Mouse (Mus musculus): Measurements from ENCODE around the gene Xkr7. TPM values are rescaled to one million over a fixed set of nuclear protein-coding genes. Genes with fewer than 3 reads are reported as not detected.

The Xkr7 gene
- total RNA-seq, 2 experiments from 2014 or later: not detected

DNA sequence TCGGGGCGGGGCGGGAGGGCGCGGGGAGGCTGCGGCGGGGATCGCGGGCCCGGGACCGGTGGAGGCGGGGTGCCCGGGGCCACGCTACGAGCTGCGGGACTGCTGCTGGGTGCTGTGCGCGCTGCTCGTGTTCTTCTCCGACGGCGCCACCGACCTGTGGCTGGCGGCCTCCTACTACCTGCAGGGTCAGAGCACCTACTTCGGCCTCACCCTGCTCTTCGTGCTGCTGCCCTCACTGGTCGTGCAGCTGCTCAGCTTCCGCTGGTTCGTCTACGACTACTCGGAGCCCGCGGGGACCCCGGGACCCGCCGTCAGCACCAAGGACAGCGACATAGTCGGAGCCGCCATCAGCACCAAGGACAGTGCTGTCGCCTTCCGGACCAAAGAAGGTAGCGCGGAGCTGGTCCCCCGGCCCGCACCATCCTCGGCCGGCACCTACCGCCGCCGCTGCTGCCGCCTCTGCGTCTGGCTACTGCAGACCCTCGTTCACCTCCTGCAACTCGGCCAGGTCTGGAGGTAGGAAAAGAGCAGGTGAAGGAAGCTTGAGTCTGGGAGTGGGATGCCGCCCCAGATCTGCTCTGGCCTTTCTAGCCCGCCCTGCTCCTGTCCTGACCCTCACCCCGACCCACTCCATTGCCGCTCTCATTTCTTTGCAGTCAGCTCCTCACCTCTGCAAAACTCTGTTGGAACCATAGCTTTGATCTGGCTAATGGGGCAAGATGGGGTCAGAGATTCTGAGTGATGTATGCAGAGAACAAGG, 611 bp downstream of the Xkr7 start:
- ATAC-seq (replicated peaks; ENCODE audit: poor library complexity): peak; percentile 100

GRCm38 (mm10) chr2:153032973-153033372, 1.3 kb downstream of the Xkr7 start:
- no peak for ATAC-seq (replicated peaks; ENCODE audit: poor library complexity)

- no peak for ATAC-seq (replicated peaks; ENCODE audit: poor library complexity)
Observed at GRCm38 (mm10) chr2:153033545-153034230, 2.0 kb downstream of the Xkr7 start.

GRCm38 (mm10) chr2:153036690-153037089, 5.0 kb downstream of the Xkr7 start:
- ATAC-seq (replicated peaks; ENCODE audit: poor library complexity): no peak

DNA sequence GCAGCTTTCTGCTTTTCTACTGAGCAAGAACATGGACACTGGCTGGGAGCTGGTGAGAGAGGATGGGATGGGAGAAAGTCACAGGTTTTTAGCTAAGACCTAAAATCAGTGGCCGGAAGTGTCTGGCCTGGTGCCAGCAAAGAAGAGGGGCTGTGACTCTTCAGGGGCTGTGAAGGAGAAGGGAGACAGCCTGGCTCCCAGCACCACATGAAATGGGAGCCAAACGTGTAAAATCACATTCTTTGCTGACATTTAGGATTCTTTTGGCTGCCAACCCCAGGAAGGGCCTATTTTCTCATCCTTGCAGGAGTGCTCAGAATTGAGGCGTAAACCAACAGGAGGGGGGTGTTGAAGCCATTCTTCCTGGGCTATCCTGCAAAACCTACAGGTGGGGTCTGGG, 12.2 kb downstream of the Xkr7 start:
- no peak for ATAC-seq (replicated peaks; ENCODE audit: poor library complexity)

GRCm38 (mm10) chr2:153045884-153046299, 14.2 kb downstream of the Xkr7 start:
- peak; percentile 18; the same call in 1 of the 2 replicates for ATAC-seq (replicated peaks; ENCODE audit: poor library complexity)

DNA sequence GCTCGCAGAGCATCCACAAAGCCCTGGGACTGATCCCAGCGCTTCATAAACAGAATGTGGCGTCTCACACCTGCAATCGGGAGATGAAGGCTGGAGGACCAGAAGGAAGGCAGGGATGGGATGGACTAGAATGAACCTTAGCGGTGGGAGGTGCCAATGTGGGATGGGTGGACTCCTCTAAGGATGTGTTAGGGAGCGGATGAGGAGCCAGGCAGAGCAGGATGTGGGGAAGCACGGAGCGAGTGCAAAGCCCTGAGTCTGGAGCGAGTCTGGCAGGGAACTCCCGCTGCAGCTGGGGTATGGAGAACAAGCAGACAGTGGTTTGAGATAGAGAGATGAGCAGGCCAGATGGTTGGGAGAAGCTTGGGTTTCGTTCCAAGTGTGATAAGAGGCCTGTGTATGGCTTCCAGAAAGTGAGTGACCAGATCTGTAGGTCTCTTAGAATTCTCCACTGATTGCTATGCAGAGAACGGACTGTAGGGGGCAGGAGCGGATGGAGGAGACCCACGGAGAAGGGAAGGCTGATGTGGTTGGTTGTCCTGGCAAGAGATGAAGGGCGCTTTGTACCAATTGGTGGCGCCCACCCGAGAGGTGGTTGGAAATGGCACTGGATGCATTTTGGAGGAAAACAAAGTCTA, 16.3 kb downstream of the Xkr7 start:
- ATAC-seq (replicated peaks; ENCODE audit: poor library complexity): peak; percentile 80

DNA sequence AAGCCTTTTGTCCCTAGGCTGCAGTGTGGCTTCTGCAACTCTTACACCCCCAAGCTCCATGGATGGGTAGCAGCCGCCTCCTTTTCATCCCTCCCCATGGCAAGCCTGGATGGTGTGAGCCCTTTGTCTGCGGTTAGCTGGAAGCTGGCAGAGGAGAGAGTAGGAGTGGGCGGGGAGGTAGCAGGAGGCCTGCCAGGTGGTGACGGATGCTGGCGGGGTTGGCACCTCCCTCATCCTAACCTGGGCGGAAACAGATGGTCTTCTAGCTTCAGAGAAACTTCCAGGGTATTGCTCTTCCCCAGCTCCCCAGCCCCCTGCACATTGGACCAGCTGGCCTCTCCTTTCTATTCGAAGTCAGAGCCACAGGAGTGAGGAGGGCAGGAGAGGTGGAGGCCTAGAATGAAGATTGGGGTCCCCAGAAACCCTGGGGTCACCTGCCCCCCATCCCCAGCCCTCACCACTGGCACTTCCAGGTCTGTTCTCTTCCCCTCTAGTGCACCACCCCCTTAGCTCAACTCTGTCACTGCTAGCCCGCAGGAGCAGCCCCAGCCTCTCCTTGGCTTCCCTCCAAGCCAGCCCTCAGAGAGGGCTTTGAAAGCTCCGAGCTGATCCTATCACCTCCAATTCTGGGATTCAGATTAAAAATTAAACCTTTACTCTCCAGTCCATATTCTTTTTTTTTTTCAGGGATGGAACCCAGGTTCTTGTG, 17.8 kb downstream of the Xkr7 start:
- no peak for ATAC-seq (replicated peaks; ENCODE audit: poor library complexity)

- ATAC-seq (replicated peaks; ENCODE audit: poor library complexity): no peak
Observed at GRCm38 (mm10) chr2:153049997-153050358, 18.3 kb downstream of the Xkr7 start.

- no peak for ATAC-seq (replicated peaks; ENCODE audit: poor library complexity)
Observed at GRCm38 (mm10) chr2:153051095-153051494, 19.4 kb downstream of the Xkr7 start.

DNA sequence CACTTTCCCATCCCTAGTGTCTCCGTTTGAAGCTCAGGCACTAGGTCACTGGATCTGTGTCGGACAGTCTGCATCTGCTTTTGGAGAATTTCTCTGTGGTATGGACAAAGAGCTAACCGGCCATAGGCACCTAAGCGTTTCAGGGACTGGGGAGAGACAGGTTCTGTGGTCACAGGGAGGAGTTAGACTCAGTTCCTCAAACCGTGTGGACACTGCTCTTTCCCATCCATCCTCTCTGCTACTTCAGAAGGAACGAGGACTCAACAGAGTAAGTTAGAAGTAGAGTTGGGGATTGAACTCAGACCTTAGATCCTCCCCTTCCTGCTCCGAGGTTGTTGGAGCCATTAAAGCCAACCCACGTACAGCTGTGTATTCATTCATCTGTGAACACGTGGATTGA, 19.9 kb downstream of the Xkr7 start:
- peak; percentile 61 for ATAC-seq (replicated peaks; ENCODE audit: poor library complexity)

- peak; percentile 32 for ATAC-seq (replicated peaks; ENCODE audit: poor library complexity)
Observed at GRCm38 (mm10) chr2:153052700-153053351, 21.2 kb downstream of the Xkr7 start.

DNA sequence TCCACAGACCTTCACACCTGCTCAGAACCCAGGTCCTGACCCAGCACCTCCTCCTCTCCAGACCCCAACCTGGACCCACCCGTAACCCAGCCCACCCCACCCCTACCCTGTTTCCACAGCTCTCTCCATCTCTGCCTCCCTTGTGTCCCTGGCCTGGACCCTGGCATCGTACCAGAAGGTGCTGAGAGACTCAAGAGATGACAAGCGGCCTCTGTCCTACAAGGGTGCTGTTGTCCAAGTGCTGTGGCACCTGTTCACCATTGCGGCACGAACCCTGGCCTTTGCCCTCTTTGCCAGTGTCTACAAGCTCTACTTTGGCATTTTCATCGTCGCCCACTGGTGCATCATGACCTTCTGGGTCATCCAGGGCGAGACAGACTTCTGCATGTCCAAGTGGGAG, 22.2 kb downstream of the Xkr7 start:
- ATAC-seq (replicated peaks; ENCODE audit: poor library complexity): no peak

- peak; percentile 32; the same call in 1 of the 2 replicates for ATAC-seq (replicated peaks; ENCODE audit: poor library complexity)
Observed at GRCm38 (mm10) chr2:153055270-153055920, 23.7 kb downstream of the Xkr7 start.

- ATAC-seq (replicated peaks; ENCODE audit: poor library complexity): peak; percentile 77
Observed at GRCm38 (mm10) chr2:153058365-153058764, 26.7 kb downstream of the Xkr7 start.

GRCm38 (mm10) chr2:153060216-153060615, 28.6 kb downstream of the Xkr7 start:
- no peak for ATAC-seq (replicated peaks; ENCODE audit: poor library complexity)

DNA sequence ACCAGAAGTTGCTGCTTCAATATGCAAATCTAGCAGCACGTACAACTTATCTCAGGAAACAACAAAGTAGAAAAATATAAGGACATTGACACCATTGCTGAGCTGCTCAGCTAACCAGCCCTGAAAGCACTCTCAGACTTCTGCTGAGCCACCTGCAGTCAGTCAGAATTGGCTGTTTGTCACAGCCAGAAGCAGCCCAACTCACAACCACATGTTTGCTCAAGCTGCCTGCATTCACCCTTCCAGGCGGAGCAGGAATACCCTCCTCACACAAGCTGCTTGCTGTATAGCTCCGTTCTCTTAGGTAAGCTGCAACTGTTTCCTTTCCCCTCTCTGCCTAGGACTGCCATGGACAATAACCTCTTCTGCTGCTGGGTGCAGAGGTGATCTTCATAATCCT, 31.7 kb downstream of the Xkr7 start:
- ATAC-seq (replicated peaks; ENCODE audit: poor library complexity): 0 out of 2 replicates have a peak, but pooled peaks have one; percentile 6

GRCm38 (mm10) chr2:153064190-153064970, 32.7 kb downstream of the Xkr7 start:
- peak; percentile 53 for ATAC-seq (replicated peaks; ENCODE audit: poor library complexity)

DNA sequence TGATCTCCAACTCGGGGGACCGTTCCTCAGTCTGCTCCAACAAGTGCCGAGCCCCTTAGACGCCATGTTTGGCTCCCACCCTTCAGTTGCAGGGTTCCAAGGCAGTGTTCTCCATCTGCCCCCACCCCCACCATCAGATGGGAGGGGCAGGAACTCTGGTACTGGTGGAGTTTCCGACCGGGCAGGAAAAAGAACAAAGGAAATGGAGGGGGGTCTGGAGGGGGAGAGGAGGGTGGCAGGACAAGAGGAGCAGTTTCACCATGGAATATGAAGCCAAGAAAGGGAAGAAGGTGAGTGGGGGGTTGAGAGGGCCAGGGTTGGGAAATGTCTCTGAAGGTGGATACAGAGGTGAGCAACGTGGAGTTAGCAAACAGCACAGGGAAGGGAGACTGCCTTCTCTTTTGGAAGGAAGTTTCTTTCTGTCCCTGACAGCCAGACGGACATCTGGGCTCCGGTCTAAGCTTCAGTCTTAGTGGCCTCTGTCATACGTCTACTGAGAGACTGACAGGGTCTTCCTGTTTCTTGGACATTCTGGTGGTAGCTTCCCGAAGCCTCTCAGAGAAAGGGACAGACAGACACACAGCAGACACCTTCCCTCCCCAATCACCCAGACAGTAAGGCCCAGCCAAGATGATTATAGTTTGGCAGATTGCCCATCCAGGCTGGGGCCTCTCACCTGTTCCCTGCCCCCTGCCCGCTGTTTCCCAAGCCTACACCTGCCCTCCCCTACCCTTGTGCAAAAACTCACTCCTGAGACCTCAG, 34.3 kb downstream of the Xkr7 start, which contains the start of gene Ccm2l:
Ccm2l (plus strand) TSS at position 209 of the 762 bp plus-strand sequence.
- peak; percentile 56 for ATAC-seq (replicated peaks; ENCODE audit: poor library complexity)
